Mouse (Mus musculus) heart, embryonic 15.5 days (tissue): ENCODE measurements at regions not wholly inside any gene's neighbourhood (a gene's known extent, or its start where the extent isn't known, plus 50 kb on each side); places are given as distances from the start of the nearest gene placed in this dataset.

ENCODE experiments used
- ATAC-seq: fragments of 200-750 bp; cut with Nextera tagmentation; replicated peaks from 2 replicates; pipeline ENCODE4 v1.8.0; 2017; ENCODE audit warnings: low read depth, moderate TSS enrichment; ENCODE audit not compliant: insufficient number of reproducible peaks, insufficient read depth, low FRiP score
- H3K27ac ChIP-seq: fragments of 300-500 bp; sonication (generic); 2 replicates; pipeline ENCODE4 v1.5.1; 2015; ENCODE audit warnings: mild to moderate bottlenecking, inconsistent platforms
- H3K27me3 ChIP-seq: fragments of 300-500 bp; sonication (generic); 2 replicates; pipeline ENCODE4 v1.6.1; 2015; ENCODE audit warnings: inconsistent platforms
- H3K36me3 ChIP-seq: fragments of 300-500 bp; sonication (generic); 2 replicates; pipeline ENCODE4 v1.6.1; 2015; ENCODE audit warnings: mild to moderate bottlenecking, inconsistent platforms
- H3K4me1 ChIP-seq: fragments of 300-500 bp; sonication (generic); replicated peaks from 2 replicates; pipeline ENCODE4 v1.6.1; 2015; ENCODE audit warnings: inconsistent platforms
- H3K4me2 ChIP-seq: fragments of 300-500 bp; sonication (generic); 2 replicates; pipeline ENCODE4 v1.6.1; 2015; ENCODE audit warnings: inconsistent platforms, mild to moderate bottlenecking, moderate library complexity
- H3K4me3 ChIP-seq: fragments of 300-500 bp; sonication (generic); 2 replicates; pipeline ENCODE4 v1.5.1; 2015; ENCODE audit warnings: mild to moderate bottlenecking, inconsistent platforms
- H3K9ac ChIP-seq: fragments of 300-500 bp; sonication (generic); 2 replicates; pipeline ENCODE4 v1.6.1; 2015; ENCODE audit warnings: mild to moderate bottlenecking, inconsistent platforms
- H3K9me3 ChIP-seq: fragments of 300-500 bp; sonication (generic); replicated peaks from 2 replicates; pipeline ENCODE4 v1.6.1; 2016; ENCODE audit warnings: inconsistent platforms
- WGBS: fragments of 180-500 bp; shearing (Covaris S2); methylation state at CpG from one replicate; pipeline ENCODE4 v1.1.7; 2015; ENCODE audit warnings: mixed read lengths; 5-methylcytosine and 5-hydroxymethylcytosine counted together

DNA sequence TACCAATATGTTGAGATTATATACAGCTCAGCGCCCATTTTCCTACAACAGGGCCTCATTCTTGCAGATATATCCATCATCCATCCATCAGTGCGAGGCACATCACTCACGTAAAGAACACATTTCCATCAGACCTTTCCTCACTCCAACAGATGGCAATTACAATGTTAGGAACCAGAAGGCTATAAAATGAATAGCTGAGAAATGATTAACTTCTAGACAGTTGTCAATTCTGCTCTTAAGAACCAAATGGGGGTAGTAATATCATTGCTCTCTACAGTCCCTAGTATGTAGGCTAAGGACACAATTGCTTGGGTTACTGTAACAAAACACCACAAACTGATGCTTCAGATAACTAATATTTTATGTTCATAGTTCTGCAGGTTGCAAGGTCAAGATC is 176.1 kb upstream of the Sash1 start:
- Histone ChIP-seq H3K9me3 (no peaks in the 10 kb centered on the region), H3K27ac (no peak overlapping the region), H3K4me3 (no peak overlapping the region), H3K9ac (no peak overlapping the region), H3K36me3 (no peaks in the 10 kb centered on the region), H3K27me3 (no peaks in the 10 kb centered on the region), H3K4me1 (peaks cover 3% of the 10 kb centered on the region; the same call in 1 of the 2 replicates), H3K4me2 (no peak overlapping the region)
- whole genome bisulfite sequencing = 82% methylated on average over 3 of the region's 3 CpGs
- ATAC-seq = no peak

DNA sequence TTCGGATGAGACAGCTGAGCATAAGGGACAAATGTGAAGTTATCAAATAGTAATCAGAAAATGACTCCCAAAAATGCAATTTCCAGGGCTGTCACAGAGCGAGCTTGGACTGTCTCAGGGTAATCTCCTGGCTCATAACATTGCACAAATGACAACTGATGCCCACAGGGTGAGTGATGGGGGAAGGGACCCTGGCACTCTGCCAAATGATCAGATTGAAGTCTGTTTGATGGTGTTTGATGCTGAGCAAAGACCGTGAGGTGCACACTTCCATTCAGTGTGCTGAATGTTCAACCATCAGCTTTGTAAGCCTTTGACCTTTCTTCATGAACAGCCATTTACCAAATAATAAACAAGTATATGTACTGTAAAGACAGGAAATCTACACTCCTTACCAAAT is 169.4 kb upstream of the Sash1 start:
- Histone ChIP-seq H3K27ac (no peak overlapping the region), H3K36me3 (no peaks in the 10 kb centered on the region), H3K27me3 (no peaks in the 10 kb centered on the region), H3K9me3 (no peaks in the 10 kb centered on the region), H3K4me3 (no peak overlapping the region), H3K9ac (no peak overlapping the region), H3K4me2 (no peak overlapping the region), H3K4me1 (no peaks in the 10 kb centered on the region)
- no peak for ATAC-seq
- 69% methylated on average over 3 of the region's 3 CpGs for WGBS

DNA sequence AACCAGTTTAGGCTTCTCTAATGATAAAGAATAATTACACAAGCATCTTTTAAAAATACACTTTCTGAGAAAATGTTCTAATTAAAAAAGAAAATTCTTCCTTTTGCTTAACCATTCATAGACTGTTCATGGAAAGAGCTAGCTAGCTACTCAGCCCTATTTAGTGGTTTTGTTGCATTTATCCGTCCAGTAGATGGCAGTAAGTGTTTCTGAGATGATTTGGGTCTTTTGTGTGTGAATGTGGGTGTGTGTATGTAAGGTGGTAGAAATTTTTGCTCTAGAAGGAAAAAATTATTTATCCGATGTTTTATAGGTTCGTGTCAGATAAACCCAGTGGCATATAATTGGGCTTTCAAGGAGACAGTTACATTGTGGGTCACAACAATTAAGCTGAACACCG is 167.5 kb upstream of the Sash1 start:
- Histone ChIP-seq H3K9me3 (no peaks in the 10 kb centered on the region), H3K4me1 (no peaks in the 10 kb centered on the region), H3K27me3 (no peaks in the 10 kb centered on the region), H3K9ac (no peak overlapping the region), H3K27ac (no peak overlapping the region), H3K36me3 (no peaks in the 10 kb centered on the region), H3K4me3 (no peak overlapping the region), H3K4me2 (no peak overlapping the region)
- ATAC-seq = no peak
- 50% methylated on average over 4 of the region's 4 CpGs for WGBS

DNA sequence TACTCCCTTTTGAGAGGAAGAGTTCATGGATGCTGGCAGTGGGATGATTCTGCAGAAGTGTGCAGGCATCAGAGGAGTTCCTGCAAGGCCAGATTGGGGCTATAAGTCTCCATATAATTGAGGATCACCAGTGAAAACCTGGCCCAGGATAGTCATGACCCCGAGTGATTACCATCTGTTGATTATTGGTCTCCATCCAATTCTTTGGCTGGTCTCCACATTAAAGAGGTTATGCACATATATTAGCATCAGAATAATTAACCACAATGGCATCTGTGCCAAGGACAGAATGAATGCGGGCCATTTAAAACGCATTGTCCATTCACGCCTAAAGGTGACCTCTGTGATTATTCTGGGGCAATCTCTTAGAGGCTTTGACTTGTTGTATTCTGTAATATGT is 161.5 kb upstream of the Sash1 start:
- ATAC-seq = no peak

DNA sequence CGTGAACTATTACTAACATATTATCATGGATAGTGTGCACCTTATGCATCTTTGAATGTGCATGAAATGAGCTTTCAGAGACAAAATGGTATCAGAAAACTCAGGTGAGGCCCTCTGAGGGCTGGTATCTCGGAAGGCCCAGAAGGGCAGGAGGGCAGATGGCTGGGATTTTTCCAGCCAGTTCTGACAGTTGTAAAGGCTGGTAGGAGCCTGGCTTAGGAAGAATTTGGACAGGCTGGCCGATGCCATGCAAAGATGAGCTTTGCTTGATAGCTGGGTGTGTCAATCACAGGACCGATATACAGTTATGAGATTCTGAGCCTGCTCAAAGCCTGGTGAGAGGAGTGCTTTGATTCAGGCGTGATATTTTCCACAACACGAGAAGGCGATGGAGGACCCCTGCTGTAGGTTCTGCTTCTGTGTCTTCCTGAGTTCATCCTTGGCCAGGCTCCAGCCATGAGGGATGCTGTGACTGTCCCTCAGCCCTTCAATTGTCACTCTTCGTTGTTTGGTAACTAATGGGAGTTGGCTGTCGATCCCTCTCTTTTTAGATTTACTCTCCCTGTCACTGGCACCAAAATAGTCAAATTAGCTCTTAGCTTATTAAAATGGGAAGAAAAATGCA is 159.0 kb upstream of the Sash1 start:
- no peaks in the 10 kb centered on the region for H3K36me3 ChIP-seq
- no peak overlapping the region for H3K4me3 ChIP-seq
- 81% methylated on average over 9 of the region's 9 CpGs for WGBS
- no peaks in the 10 kb centered on the region for H3K9me3 ChIP-seq
- no peaks in the 10 kb centered on the region for H3K4me1 ChIP-seq
- H3K9ac ChIP-seq = no peak overlapping the region
- no peak overlapping the region for H3K27ac ChIP-seq
- H3K4me2 ChIP-seq = no peak overlapping the region
- H3K27me3 ChIP-seq = no peaks in the 10 kb centered on the region
- no peak for ATAC-seq

More for the DNA sequence above, 161.5 kb upstream of the Sash1 start:
- Histone ChIP-seq H3K9ac (no peak overlapping the region), H3K9me3 (no peaks in the 10 kb centered on the region), H3K36me3 (no peaks in the 10 kb centered on the region), H3K4me3 (no peak overlapping the region), H3K4me2 (no peak overlapping the region), H3K27me3 (no peaks in the 10 kb centered on the region), H3K27ac (no peak overlapping the region), H3K4me1 (no peaks in the 10 kb centered on the region)
- 85% methylated on average over 4 of the region's 4 CpGs for WGBS

DNA sequence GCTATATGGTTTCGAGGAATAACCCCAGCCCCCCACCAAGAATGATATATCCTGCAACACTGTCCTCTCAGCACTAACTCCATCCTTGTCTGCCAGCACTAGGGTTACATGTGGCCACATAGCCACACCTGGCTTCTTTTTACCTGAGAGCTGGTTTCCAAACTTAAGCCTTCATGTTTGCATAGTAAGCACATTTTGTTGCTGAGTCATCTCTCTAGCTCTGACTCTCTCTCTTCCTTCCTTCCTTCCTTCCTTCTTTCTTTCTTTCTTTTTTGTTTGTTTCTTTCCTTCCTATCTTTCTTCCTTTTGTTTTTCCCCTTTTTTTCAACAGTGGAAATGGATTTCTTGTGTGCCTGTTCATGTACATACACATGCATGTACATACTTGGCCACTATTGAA is 157.6 kb upstream of the Sash1 start:
- Histone ChIP-seq H3K36me3 (no peaks in the 10 kb centered on the region), H3K4me3 (no peak overlapping the region), H3K27ac (no peak overlapping the region), H3K9me3 (no peaks in the 10 kb centered on the region), H3K9ac (no peak overlapping the region), H3K27me3 (no peaks in the 10 kb centered on the region), H3K4me1 (no peaks in the 10 kb centered on the region), H3K4me2 (no peak overlapping the region)
- 94% methylated on average over 1 of the region's 1 CpGs for WGBS
- no peak for ATAC-seq

DNA sequence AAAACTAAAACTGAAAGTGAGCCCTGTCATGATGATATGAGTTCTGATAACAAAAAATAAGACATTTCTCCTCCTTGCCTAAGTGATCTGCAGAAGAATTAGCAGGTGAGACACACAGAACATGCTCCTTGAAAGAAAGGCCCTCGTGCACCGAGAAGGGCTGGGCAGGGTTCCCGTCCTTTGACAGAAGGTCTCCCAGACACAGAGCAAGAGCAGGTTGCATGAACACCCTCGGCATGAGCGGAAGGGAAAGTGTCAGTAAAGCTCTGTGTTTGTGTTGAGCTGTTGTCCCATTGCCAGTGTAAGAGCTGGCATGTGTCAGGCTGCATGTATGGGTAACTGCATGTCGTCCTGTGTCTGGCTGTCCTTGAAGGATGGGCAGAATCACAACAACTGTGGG is 144.6 kb upstream of the Sash1 start:
- H3K27me3 ChIP-seq = no peaks in the 10 kb centered on the region
- no peak overlapping the region for H3K4me3 ChIP-seq
- ATAC-seq = no peak
- no peaks in the 10 kb centered on the region for H3K36me3 ChIP-seq
- H3K9me3 ChIP-seq = no peaks in the 10 kb centered on the region
- H3K27ac ChIP-seq = no peak overlapping the region
- H3K4me2 ChIP-seq = no peak overlapping the region
- H3K9ac ChIP-seq = no peak overlapping the region
- WGBS = 77% methylated on average over 6 of the region's 6 CpGs
- no peaks in the 10 kb centered on the region for H3K4me1 ChIP-seq

DNA sequence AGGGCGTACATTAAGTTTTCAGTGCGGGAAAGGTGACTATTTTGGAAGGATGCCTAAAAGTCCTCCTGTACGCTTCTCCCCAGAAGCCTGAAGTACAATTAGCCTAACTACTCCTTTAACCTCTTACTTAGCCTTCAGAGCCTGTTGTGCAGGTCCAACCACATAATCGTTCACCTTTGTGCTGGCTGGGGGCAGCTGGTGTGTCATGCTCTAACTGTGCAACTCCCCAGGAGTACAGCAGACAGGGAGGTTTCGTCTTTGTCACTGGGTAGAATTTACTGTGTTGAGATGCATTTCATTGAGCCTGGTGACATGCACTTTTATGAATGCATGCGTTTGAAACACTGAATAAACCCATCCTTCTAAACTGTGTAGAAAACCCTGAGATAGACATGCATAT is 143.6 kb upstream of the Sash1 start:
- Histone ChIP-seq H3K27me3 (no peaks in the 10 kb centered on the region), H3K4me3 (no peak overlapping the region), H3K4me2 (no peak overlapping the region), H3K4me1 (no peaks in the 10 kb centered on the region), H3K9ac (no peak overlapping the region), H3K27ac (no peak overlapping the region), H3K36me3 (no peaks in the 10 kb centered on the region), H3K9me3 (no peaks in the 10 kb centered on the region)
- 77% methylated on average over 6 of the region's 6 CpGs for WGBS
- no peak for ATAC-seq

DNA sequence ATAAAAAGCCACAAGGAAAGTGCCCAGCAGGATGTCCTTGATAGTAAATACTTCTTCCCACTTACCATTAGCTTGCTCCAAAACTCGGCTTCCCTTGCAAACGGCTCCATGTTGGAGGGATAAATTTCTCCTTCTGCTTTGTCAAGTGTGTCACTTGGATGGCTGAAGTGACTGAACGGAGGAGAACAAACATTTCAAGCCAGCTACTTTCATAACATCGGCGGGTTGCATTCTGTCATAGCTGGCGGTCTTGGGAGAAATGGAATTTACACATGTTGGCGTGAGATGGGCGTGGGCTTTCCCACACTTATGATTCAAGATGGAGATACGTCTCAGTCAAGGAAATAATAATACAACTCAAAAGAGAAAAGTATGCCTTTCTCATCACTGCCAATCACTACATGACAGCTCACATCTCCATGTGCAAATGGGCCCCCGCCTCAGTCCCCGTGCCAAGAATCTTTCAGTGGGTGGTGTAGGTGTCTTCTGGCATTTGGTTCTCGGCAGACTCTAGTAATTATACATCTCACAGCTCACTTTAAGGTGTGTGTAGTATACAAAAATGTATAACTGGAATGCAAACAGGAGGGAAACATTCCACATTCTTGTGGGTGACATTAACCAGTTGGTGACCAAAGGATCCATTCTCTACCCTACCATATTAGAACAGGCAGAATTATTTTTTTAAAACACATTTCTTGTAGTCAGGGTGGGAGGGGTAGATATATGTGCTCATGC is 141.4 kb upstream of the Sash1 start:
- no peaks in the 10 kb centered on the region for H3K4me1 ChIP-seq
- no peaks in the 10 kb centered on the region for H3K9me3 ChIP-seq
- no peaks in the 10 kb centered on the region for H3K27me3 ChIP-seq
- no peaks in the 10 kb centered on the region for H3K36me3 ChIP-seq
- H3K4me3 ChIP-seq = no peak overlapping the region
- ATAC-seq = no peak
- no peak overlapping the region for H3K9ac ChIP-seq
- 76% methylated on average over 12 of the region's 12 CpGs for WGBS
- no peak overlapping the region for H3K27ac ChIP-seq
- no peak overlapping the region for H3K4me2 ChIP-seq

DNA sequence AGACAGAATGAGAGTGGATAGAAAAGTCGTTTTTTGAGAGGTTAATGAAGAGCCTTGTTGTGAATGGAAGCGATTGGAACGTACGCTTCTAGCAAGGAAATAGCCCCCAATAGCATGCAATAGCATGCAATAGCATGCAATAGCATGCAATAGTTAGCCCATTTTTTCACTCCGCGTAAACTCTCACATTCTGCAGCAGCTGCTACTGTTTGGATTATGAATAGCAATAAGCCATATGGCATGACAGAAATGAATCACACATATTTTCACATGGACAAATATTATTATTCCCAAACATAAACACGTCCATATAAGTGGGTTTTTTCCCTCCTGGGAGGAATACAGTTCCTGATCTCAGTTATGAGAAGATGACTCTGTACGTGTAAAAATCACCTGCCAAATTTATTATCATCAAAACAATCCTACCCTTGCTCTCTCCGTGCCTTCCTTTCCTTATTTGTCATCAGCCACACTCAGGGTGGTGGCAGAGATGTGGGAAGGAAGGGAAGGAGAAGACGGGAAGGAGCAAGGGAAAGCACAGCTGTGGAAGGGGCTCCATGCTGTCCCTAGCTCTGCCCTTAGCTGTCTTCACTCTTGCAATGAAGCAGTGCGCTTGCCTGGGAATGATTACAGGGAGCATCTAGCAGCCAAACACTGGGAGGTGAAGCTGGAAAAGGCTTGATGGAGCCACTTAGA is 129.1 kb upstream of the Sash1 start:
- Histone ChIP-seq H3K9ac (no peak overlapping the region), H3K27me3 (no peaks in the 10 kb centered on the region), H3K4me1 (peaks cover 13% of the 10 kb centered on the region), H3K4me2 (no peak overlapping the region), H3K9me3 (no peaks in the 10 kb centered on the region), H3K27ac (no peak overlapping the region), H3K36me3 (no peaks in the 10 kb centered on the region), H3K4me3 (no peak overlapping the region)
- WGBS = 67% methylated on average over 11 of the region's 11 CpGs
- ATAC-seq = no peak

DNA sequence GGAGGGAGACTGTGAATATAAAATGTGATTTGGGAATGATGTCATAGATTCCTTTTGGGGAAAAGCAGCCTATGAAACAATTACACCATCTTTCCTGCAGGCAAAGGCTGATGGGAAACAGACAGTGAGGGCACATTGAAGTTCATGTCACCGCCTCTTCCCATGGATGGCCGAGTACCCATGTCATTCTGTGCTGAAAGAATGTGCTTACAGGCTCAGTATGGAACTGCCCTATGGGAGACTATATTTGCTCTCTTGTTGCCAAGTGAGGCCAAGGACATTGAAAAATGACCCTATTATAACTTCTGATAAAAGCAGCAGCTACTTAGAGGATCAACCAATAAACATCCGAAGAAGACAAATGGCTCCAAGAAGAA is 127.7 kb upstream of the Sash1 start:
- WGBS = 60% methylated on average over 3 of the region's 3 CpGs
- H3K36me3 ChIP-seq = no peaks in the 10 kb centered on the region
- no peak overlapping the region for H3K4me3 ChIP-seq
- no peaks in the 10 kb centered on the region for H3K9me3 ChIP-seq
- no peak overlapping the region for H3K9ac ChIP-seq
- peaks cover 7% of the 10 kb centered on the region; the same call in 1 of the 2 replicates for H3K4me1 ChIP-seq
- no peak overlapping the region for H3K27ac ChIP-seq
- no peaks in the 10 kb centered on the region for H3K27me3 ChIP-seq
- H3K4me2 ChIP-seq = no peak overlapping the region
- ATAC-seq = no peak
